Mouse (Mus musculus) neural tube, embryonic 15.5 days (tissue): ENCODE data around the gene Gm9970. TPM values are rescaled to one million over a fixed set of nuclear protein-coding genes. Genes with fewer than 3 reads are reported as not detected.

ENCODE experiments used
- ATAC-seq: fragments of 200-750 bp; cut with Nextera tagmentation; 2 replicates; pipeline ENCODE4 v1.8.0; 2017; ENCODE audit warnings: mild to moderate bottlenecking, moderate TSS enrichment, moderate library complexity; ENCODE audit not compliant: low FRiP score
- H3K27ac ChIP-seq: fragments of 300-500 bp; sonication (generic); replicated peaks from 2 replicates; pipeline ENCODE4 v1.5.1; 2015; ENCODE audit warnings: mild to moderate bottlenecking, inconsistent platforms
- H3K27me3 ChIP-seq: fragments of 300-500 bp; sonication (generic); replicated peaks from 2 replicates; pipeline ENCODE4 v1.6.1; 2015; ENCODE audit warnings: inconsistent platforms
- H3K36me3 ChIP-seq: fragments of 300-500 bp; sonication (generic); 2 replicates; pipeline ENCODE4 v1.6.1; 2015; ENCODE audit warnings: inconsistent platforms
- H3K4me1 ChIP-seq: fragments of 300-500 bp; sonication (generic); 2 replicates; pipeline ENCODE4 v1.6.1; 2015; ENCODE audit warnings: inconsistent platforms
- H3K4me2 ChIP-seq: fragments of 300-500 bp; sonication (generic); 2 replicates; pipeline ENCODE4 v1.6.1; 2015; ENCODE audit warnings: inconsistent platforms, mild to moderate bottlenecking, moderate library complexity
- H3K4me3 ChIP-seq: fragments of 300-500 bp; sonication (generic); replicated peaks from 2 replicates; pipeline ENCODE4 v1.5.1; 2015; ENCODE audit warnings: mild to moderate bottlenecking, inconsistent platforms
- H3K9ac ChIP-seq: fragments of 300-500 bp; sonication (generic); replicated peaks from 2 replicates; pipeline ENCODE4 v1.6.1; 2015; ENCODE audit warnings: mild to moderate bottlenecking, inconsistent platforms
- H3K9me3 ChIP-seq: fragments of 300-500 bp; sonication (generic); replicated peaks from 2 replicates; pipeline ENCODE4 v1.6.1; 2016; ENCODE audit warnings: inconsistent platforms
- WGBS: fragments of 180-500 bp; shearing (Covaris S2); methylation state at CpG from one replicate; pipeline ENCODE4 v1.1.7; 2015; ENCODE audit warnings: mixed read lengths; 5-methylcytosine and 5-hydroxymethylcytosine counted together
- polyA plus RNA-seq: library from polyadenylated mRNA; unstranded; fragments of >200 nt; fragmentation: Nextera tagmentation; extraction: Ambion mirVana; gene quantifications from 2 replicates; pipeline ENCODE4 v1.2.1, GENCODE M21; 2015

The Gm9970 gene
- polyA plus RNA-seq, result 0.36 and 0.51 TPM in 2 replicates

- peak within 1 kb of the TSS; percentile 64 for H3K4me2 ChIP-seq
- H3K4me3 ChIP-seq, result peak within 1 kb of the TSS; percentile 95
- ATAC-seq, result peak; percentile 99
- peaks cover 25% of the 10 kb centered on the region for H3K4me1 ChIP-seq
- H3K36me3 ChIP-seq, result peaks cover 22% of the 10 kb centered on the region
- 0 out of 2 replicates have a peak, but pooled peaks cover 3% of the 10 kb centered on the region for H3K9me3 ChIP-seq
- peak within 1 kb of the TSS; percentile 99 for H3K27ac ChIP-seq
- WGBS, result under 1% methylated on average over 98 of the region's 103 CpGs
- no peaks in the 10 kb centered on the region for H3K27me3 ChIP-seq
- peak within 1 kb of the TSS; percentile 98 for H3K9ac ChIP-seq
Measured at GRCm38 (mm10) chr5:31240637-31241521, at the start of gene Gm9970, which contains the start of gene Nrbp1. Gene Gm9970 (minus strand): TSS chr5:31241232. Gene Nrbp1 (plus strand): TSS chr5:31240864.

DNA sequence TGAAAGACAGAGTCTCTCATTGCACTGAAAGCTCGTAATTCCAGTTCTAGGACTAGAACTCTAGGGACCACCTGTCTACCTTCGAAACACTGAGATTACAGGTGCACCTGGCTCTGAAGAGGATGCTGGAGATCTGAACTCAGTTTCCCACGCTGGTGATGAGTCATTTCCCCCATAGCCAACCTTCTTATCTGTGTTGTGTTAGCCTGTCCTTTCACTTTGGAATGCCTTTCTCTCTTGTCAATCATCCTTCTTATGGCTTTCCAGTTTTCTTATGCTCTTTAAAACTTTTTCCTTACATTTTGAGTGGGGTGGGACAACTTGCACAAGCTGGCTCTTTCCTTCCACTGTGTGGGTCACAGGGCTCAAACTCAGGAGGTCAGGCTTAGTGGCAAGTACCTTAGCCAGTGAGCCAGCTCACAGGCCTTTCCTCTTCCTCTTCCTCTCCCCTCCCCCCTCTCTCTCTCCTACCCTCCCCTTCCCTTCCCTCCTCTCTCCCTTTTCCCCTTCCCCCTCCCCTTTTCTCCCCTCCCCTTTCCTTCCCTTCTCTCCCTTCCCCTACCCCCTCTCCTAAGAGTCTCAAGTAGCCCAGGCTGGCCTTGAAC is 48.7 kb upstream of the Gm9970 start:
- no peak overlapping the region for H3K9ac ChIP-seq

DNA sequence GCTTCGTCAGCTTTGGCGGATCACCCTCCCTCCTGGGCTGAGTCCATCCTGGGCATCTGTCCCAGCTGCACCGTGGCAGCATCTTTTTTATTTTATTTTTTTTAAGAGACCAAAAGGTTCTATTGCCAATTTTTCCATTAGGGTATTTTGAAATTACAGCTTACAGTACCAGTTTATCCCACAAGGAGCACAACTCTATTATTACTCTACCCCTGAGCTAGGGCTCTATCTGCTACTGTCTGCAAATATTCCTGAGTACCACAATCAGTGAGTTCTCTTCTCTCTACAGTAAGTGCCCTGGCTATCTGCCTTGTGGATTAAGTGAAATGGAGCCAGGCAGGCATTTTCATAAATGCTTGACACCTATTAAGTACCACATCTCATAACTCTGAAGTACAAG is 47.6 kb upstream of the Gm9970 start:
- 79% methylated on average over 3 of the region's 3 CpGs for WGBS
- no peak overlapping the region for H3K9ac ChIP-seq
- H3K9me3 ChIP-seq, result no peaks in the 10 kb centered on the region
- peaks cover 43% of the 10 kb centered on the region for H3K36me3 ChIP-seq
- H3K4me2 ChIP-seq, result no peak overlapping the region
- no peak for ATAC-seq
- peaks cover 39% of the 10 kb centered on the region for H3K4me1 ChIP-seq
- no peaks in the 10 kb centered on the region for H3K27me3 ChIP-seq
- H3K27ac ChIP-seq, result no peak overlapping the region
- no peak overlapping the region for H3K4me3 ChIP-seq

More for the DNA sequence above, 48.7 kb upstream of the Gm9970 start:
- H3K4me3 ChIP-seq, result peak overlapping the region; percentile 58; the same call in 1 of the 2 replicates
- H3K4me1 ChIP-seq, result peaks cover 49% of the 10 kb centered on the region
- H3K27me3 ChIP-seq, result no peaks in the 10 kb centered on the region
- H3K4me2 ChIP-seq, result peak overlapping the region; percentile 83
- no peak for ATAC-seq
- peaks cover 32% of the 10 kb centered on the region for H3K36me3 ChIP-seq
- no peaks in the 10 kb centered on the region for H3K9me3 ChIP-seq
- H3K27ac ChIP-seq, result no peak overlapping the region
- WGBS, result 78% methylated on average over 3 of the region's 3 CpGs

DNA sequence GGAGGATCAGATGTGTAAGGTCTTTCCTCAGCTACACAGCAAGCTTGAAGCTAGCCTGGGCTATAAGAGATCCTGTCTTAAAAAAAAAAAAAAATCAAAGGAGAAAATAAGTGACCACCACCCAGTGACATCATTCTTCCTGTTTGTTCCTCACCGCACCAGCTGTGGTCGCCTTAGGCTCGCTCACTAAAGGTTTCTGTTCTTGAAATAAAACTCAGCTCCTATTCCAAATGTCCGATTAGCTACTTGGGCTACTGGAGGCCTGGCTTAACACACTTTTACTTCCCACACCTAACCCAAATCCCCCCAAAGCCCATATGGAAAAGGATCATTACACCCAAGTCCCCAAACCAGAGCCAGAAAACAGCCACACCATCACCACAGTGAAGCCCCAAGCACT is 47.2 kb upstream of the Gm9970 start:
- Histone ChIP-seq H3K9me3 (no peaks in the 10 kb centered on the region), H3K36me3 (peaks cover 43% of the 10 kb centered on the region), H3K4me3 (no peak overlapping the region), H3K9ac (no peak overlapping the region), H3K4me2 (no peak overlapping the region), H3K4me1 (peaks cover 34% of the 10 kb centered on the region), H3K27me3 (no peaks in the 10 kb centered on the region), H3K27ac (no peak overlapping the region)
- no peak for ATAC-seq
- 85% methylated on average over 4 of the region's 4 CpGs for WGBS

DNA sequence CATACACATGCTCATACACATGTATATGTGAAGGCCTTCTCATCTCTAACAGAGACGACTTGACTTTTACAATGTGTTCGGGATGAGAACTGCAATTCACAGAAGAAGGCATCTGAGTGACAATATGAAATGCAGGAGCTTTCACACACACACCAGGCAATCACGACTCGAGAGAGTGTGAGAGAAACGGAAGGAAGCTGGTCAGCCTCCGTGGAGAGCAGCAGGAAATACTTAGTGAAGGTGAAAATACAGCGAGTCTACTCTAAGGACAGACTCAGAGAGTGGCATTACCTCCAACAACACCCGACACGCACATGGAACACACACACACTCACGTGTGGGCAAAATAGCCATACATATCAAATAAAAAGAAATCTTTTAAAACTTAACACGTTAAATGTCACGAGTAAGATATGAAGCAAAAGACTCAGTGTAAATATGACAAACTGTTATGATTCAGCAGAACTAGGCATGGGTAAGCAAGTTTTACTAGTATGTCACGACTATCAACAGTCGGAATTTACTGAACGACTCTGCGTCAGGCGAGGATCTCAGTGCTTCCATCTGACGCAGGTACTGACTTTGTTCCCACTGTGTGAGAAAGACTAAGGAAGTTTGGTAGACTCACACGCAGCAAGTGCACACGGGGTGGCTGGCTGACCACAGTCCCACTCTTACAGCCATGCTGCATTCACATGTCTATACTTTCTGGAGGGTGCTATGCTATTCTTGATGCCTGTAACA is 38.4 kb upstream of the Gm9970 start:
- Histone ChIP-seq H3K9me3 (no peaks in the 10 kb centered on the region), H3K4me2 (no peak overlapping the region), H3K27ac (no peak overlapping the region), H3K4me3 (no peak overlapping the region), H3K36me3 (peaks cover 89% of the 10 kb centered on the region), H3K9ac (no peak overlapping the region), H3K27me3 (no peaks in the 10 kb centered on the region), H3K4me1 (no peaks in the 10 kb centered on the region)
- no peak for ATAC-seq
- 91% methylated on average over 20 of the region's 20 CpGs for WGBS

- H3K4me3 ChIP-seq, result no peak overlapping the region
- ATAC-seq, result no peak
- no peaks in the 10 kb centered on the region for H3K9me3 ChIP-seq
- WGBS, result 92% methylated on average over 6 of the region's 6 CpGs
- no peak overlapping the region for H3K9ac ChIP-seq
- H3K27me3 ChIP-seq, result no peaks in the 10 kb centered on the region
- H3K27ac ChIP-seq, result no peak overlapping the region
- H3K4me2 ChIP-seq, result no peak overlapping the region
- H3K4me1 ChIP-seq, result no peaks in the 10 kb centered on the region
- H3K36me3 ChIP-seq, result peaks cover 78% of the 10 kb centered on the region
Measured at GRCm38 (mm10) chr5:31273018-31273417, 32.0 kb upstream of the Gm9970 start.

- Histone ChIP-seq H3K36me3 (peaks cover 92% of the 10 kb centered on the region), H3K4me2 (no peak overlapping the region), H3K27ac (no peak overlapping the region), H3K4me1 (no peaks in the 10 kb centered on the region), H3K9ac (0 out of 2 replicates have a peak overlapping the region, but pooled peaks have one; percentile 10), H3K4me3 (no peak overlapping the region), H3K27me3 (no peaks in the 10 kb centered on the region), H3K9me3 (no peaks in the 10 kb centered on the region)
- WGBS, result 60% methylated on average over 6 of the region's 6 CpGs
- ATAC-seq, result no peak
Measured at GRCm38 (mm10) chr5:31267686-31268085, 26.7 kb upstream of the Gm9970 start.

GRCm38 (mm10) chr5:31266101-31266500 is 25.1 kb upstream of the Gm9970 start:
- no peaks in the 10 kb centered on the region for H3K27me3 ChIP-seq
- no peak overlapping the region for H3K9ac ChIP-seq
- H3K4me3 ChIP-seq, result no peak overlapping the region
- H3K4me1 ChIP-seq, result no peaks in the 10 kb centered on the region
- WGBS, result 90% methylated on average over 7 of the region's 7 CpGs
- no peak for ATAC-seq
- no peak overlapping the region for H3K4me2 ChIP-seq
- peaks cover 94% of the 10 kb centered on the region for H3K36me3 ChIP-seq
- no peak overlapping the region for H3K27ac ChIP-seq
- H3K9me3 ChIP-seq, result no peaks in the 10 kb centered on the region

DNA sequence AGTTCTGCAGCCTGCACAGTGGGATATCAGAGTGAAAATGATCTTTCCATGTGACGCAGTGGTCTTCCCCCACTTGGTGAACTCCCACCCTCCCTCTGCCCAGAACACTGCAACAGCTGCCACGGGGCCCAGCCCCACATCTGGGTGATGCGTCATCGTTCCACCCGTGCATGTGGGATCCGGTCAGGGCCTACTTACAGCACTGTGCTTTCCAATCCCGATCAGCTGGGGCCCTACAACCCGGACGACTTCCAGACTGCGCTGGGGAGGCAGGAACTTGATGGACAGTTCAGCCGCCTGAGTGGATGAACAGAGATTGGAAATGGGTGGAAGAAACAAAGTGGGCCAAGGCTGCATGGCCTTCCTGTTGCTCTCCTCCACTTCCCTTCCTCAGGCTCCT is 16.6 kb upstream of the Gm9970 start:
- no peak for ATAC-seq
- no peaks in the 10 kb centered on the region for H3K9me3 ChIP-seq
- H3K4me2 ChIP-seq, result no peak overlapping the region
- peaks cover 82% of the 10 kb centered on the region for H3K36me3 ChIP-seq
- 93% methylated on average over 11 of the region's 11 CpGs for WGBS
- no peaks in the 10 kb centered on the region for H3K4me1 ChIP-seq
- no peak overlapping the region for H3K27ac ChIP-seq
- no peaks in the 10 kb centered on the region for H3K27me3 ChIP-seq
- no peak overlapping the region for H3K4me3 ChIP-seq
- no peak overlapping the region for H3K9ac ChIP-seq

GRCm38 (mm10) chr5:31255971-31256370 is 14.9 kb upstream of the Gm9970 start:
- Histone ChIP-seq H3K27me3 (no peaks in the 10 kb centered on the region), H3K4me3 (no peak overlapping the region), H3K36me3 (peaks cover 82% of the 10 kb centered on the region), H3K9me3 (no peaks in the 10 kb centered on the region), H3K9ac (no peak overlapping the region), H3K4me1 (peaks cover 9% of the 10 kb centered on the region; the same call in 1 of the 2 replicates), H3K27ac (no peak overlapping the region), H3K4me2 (no peak overlapping the region)
- ATAC-seq, result no peak
- WGBS, result 94% methylated on average over 2 of the region's 2 CpGs

- no peaks in the 10 kb centered on the region for H3K27me3 ChIP-seq
- H3K9ac ChIP-seq, result no peak overlapping the region
- no peaks in the 10 kb centered on the region for H3K9me3 ChIP-seq
- H3K27ac ChIP-seq, result no peak overlapping the region
- 94% methylated on average over 2 of the region's 2 CpGs for WGBS
- peaks cover 82% of the 10 kb centered on the region for H3K36me3 ChIP-seq
- no peak overlapping the region for H3K4me2 ChIP-seq
- no peak for ATAC-seq
- H3K4me1 ChIP-seq, result peaks cover 9% of the 10 kb centered on the region; the same call in 1 of the 2 replicates
- H3K4me3 ChIP-seq, result no peak overlapping the region
Measured at GRCm38 (mm10) chr5:31255381-31255780, 14.3 kb upstream of the Gm9970 start.
